In genomic region chr3:152586191-152586590, GRCm38 (mm10) we compare ENCODE assay signal across 19 mouse cellular contexts.
DNase-seq lines count a peak whose midpoint lies in the region; ATAC-seq and TF ChIP-seq lines count a peak whose summit lies in the region.
"Had no signal": no experiment of that assay in that cellular context is flagged by ENCODE, and none has a peak within 500 bp of the region (broad histone marks: within the 10 kb centered on the region; RNA-seq: fewer than 3 reads in every experiment).

No protein-coding gene starts in this region.

- no peaks in the 10 kb centered on the region for H3K36me3 ChIP-seq in kidney, embryonic 15.5 days
- no peaks in the 10 kb centered on the region for H3K36me3 ChIP-seq in lung, embryonic 16.5 days (ENCODE audit: control insufficient read depth, insufficient read depth, low read length)
- no peaks in the 10 kb centered on the region for H3K36me3 ChIP-seq in lung, postnatal 0 days (ENCODE audit: insufficient read depth, low read length)
- no peaks in the 10 kb centered on the region for H3K36me3 ChIP-seq in forebrain, embryonic 12.5 days (replicated peaks)
- H3K36me3 ChIP-seq: heart, embryonic 15.5 days; hindbrain, embryonic 10.5 days had no signal

- H3K27ac ChIP-seq in kidney, embryonic 15.5 days = no peak overlapping the region
- no peak overlapping the region for H3K27ac ChIP-seq in lung, embryonic 16.5 days (ENCODE audit: low read length)
- H3K27ac ChIP-seq in lung, postnatal 0 days (ENCODE audit: low read length) = no peak overlapping the region
- no peak overlapping the region for H3K27ac ChIP-seq in forebrain, embryonic 12.5 days
- H3K27ac ChIP-seq: gastrocnemius, adult 2 months; heart, embryonic 15.5 days; hindbrain, embryonic 10.5 days; hindbrain, embryonic 14.5 days had no signal

- H3K27me3 ChIP-seq in kidney, embryonic 15.5 days = no peaks in the 10 kb centered on the region
- no peaks in the 10 kb centered on the region for H3K27me3 ChIP-seq in lung, embryonic 16.5 days (ENCODE audit: control insufficient read depth, insufficient read depth, low read depth, low read length)
- no peaks in the 10 kb centered on the region for H3K27me3 ChIP-seq in lung, postnatal 0 days (replicated peaks; ENCODE audit: insufficient read depth, low read length)
- 0 out of 2 replicates have a peak, but pooled peaks cover 3% of the 10 kb centered on the region for H3K27me3 ChIP-seq in forebrain, embryonic 12.5 days
- H3K27me3 ChIP-seq: heart, embryonic 15.5 days had no signal

- no peak overlapping the region for H3K9ac ChIP-seq in kidney, embryonic 15.5 days
- no peak overlapping the region for H3K9ac ChIP-seq in lung, embryonic 16.5 days (ENCODE audit: low read length)
- no peak overlapping the region for H3K9ac ChIP-seq in lung, postnatal 0 days (replicated peaks; ENCODE audit: low read depth)
- no peak overlapping the region for H3K9ac ChIP-seq in forebrain, embryonic 12.5 days
- H3K9ac ChIP-seq: heart, embryonic 15.5 days; hindbrain, embryonic 14.5 days had no signal

- no peaks in the 10 kb centered on the region for H3K9me3 ChIP-seq in kidney, embryonic 15.5 days (replicated peaks)
- no peaks in the 10 kb centered on the region for H3K9me3 ChIP-seq in lung, embryonic 16.5 days (ENCODE audit: control insufficient read depth, low read length)
- H3K9me3 ChIP-seq in lung, postnatal 0 days (ENCODE audit: low read length) = no peaks in the 10 kb centered on the region
- H3K9me3 ChIP-seq in forebrain, embryonic 12.5 days = no peaks in the 10 kb centered on the region
- H3K9me3 ChIP-seq: heart, embryonic 15.5 days; hindbrain, embryonic 10.5 days had no signal

- no peak overlapping the region for H3K4me2 ChIP-seq in kidney, embryonic 15.5 days
- H3K4me2 ChIP-seq in lung, embryonic 16.5 days (ENCODE audit: low read depth, low read length) = no peak overlapping the region
- no peak overlapping the region for H3K4me2 ChIP-seq in lung, postnatal 0 days (replicated peaks; ENCODE audit: low read depth, low read length)
- H3K4me2 ChIP-seq in forebrain, embryonic 12.5 days = no peak overlapping the region
- H3K4me2 ChIP-seq: heart, embryonic 11.5 days; heart, embryonic 15.5 days; hindbrain, embryonic 14.5 days had no signal

- ATAC-seq in frontal cortex, adult (ENCODE audit: low TSS enrichment) = peak; percentile 75
- ATAC-seq in kidney, embryonic 15.5 days (replicated peaks; ENCODE audit: low FRiP score) = no peak
- ATAC-seq in lung, embryonic 16.5 days (ENCODE audit: low read depth) = peak; percentile 54; the same call in 1 of the 2 replicates
- no peak for ATAC-seq in lung, postnatal 0 days
- no peak for ATAC-seq in forebrain, embryonic 12.5 days (ENCODE audit: low FRiP score)
- ATAC-seq: forebrain, embryonic 16.5 days had no signal

- no peak overlapping the region for H3K4me3 ChIP-seq in kidney, embryonic 15.5 days (replicated peaks)
- no peak overlapping the region for H3K4me3 ChIP-seq in lung, embryonic 16.5 days (ENCODE audit: low read length)
- no peak overlapping the region for H3K4me3 ChIP-seq in lung, postnatal 0 days (ENCODE audit: low read depth, low read length)
- no peak overlapping the region for H3K4me3 ChIP-seq in forebrain, embryonic 12.5 days (replicated peaks)
- H3K4me3 ChIP-seq: gastrocnemius, adult 2 months; heart, embryonic 15.5 days; hindbrain, embryonic 10.5 days had no signal

- no peak for TF ChIP-seq EP300 in lung, postnatal 0 days (IDR thresholded peaks at IDR 0.05)

- TF ChIP-seq CTCF in lung, postnatal 0 days (IDR thresholded peaks at IDR 0.05) = no peak

- no peak for DNase-seq in frontal cortex, postnatal 25 days (ENCODE audit: low spot score in 2 of 2)
- peak; percentile 6 for DNase-seq in kidney, adult 9 months
- DNase-seq in lung, postnatal 0 days (ENCODE audit: low spot score) = no peak
- peak; percentile 54 for DNase-seq in retina, postnatal 1 day
- DNase-seq: adrenal gland, postnatal 14 days; cerebellum, adult 2 months; cerebellum, postnatal 10 days; gastrocnemius, adult 2 months; gastrocnemius, postnatal 25 days; heart, postnatal 14 days had no signal

- no peaks in the 10 kb centered on the region for H3K4me1 ChIP-seq in kidney, embryonic 15.5 days
- peaks cover 3% of the 10 kb centered on the region; the same call in 1 of the 2 replicates for H3K4me1 ChIP-seq in lung, embryonic 16.5 days (replicated peaks; ENCODE audit: control insufficient read depth, insufficient read depth, low read length)
- H3K4me1 ChIP-seq in lung, postnatal 0 days (ENCODE audit: insufficient read depth, low read depth, low read length) = no peaks in the 10 kb centered on the region
- no peaks in the 10 kb centered on the region for H3K4me1 ChIP-seq in forebrain, embryonic 12.5 days
- H3K4me1 ChIP-seq: hindbrain, embryonic 10.5 days had no signal

- 78% methylated on average over 8 of the region's 8 CpGs for WGBS in kidney, embryonic 15.5 days
- WGBS in lung, embryonic 16.5 days = 68% methylated on average over 8 of the region's 8 CpGs
- WGBS in lung, postnatal 0 days = 66% methylated on average over 8 of the region's 8 CpGs
- WGBS in forebrain, embryonic 12.5 days = 90% methylated on average over 8 of the region's 8 CpGs

Comparison
In these comparisons a context has a peak if more than half of its experiments do, and no peak if none do; other contexts are left out.
1. ATAC-seq: peak in frontal cortex, adult (single experiment) and lung, embryonic 16.5 days (single experiment); none in kidney, embryonic 15.5 days (single experiment), lung, postnatal 0 days (single experiment) and forebrain, embryonic 12.5 days (single experiment).
2. DNase-seq: peak in kidney, adult 9 months (single experiment) and retina, postnatal 1 day (single experiment); none in frontal cortex, postnatal 25 days (0 of 2) and lung, postnatal 0 days (single experiment).